In the genomic region with DNA sequence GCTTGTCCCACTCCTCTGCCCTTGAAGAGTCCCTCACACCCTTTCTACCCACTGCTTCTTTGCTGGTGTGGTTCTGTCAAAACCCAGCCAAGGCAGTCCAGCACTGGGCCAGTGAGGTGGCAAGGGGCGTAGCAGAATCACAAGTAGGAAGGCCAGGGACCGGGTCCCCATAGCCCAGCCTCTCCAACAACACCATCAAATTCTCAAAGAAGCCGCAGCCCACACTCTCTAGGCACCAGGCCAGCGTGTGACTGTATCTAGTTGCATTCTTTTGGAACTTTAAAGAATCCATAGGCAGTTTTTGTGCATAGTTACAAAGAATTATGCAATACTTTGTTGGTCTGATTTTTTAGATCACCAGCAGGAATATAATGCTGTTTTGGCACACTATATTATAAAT, we compare ENCODE assay signal across 18 mouse cellular contexts.
A peak's percentile ranks its signal among the peaks of the same experiment; 100 is the strongest.
DNase-seq lines count a peak whose midpoint lies in the region; ATAC-seq and TF ChIP-seq lines count a peak whose summit lies in the region.
"Had no signal": no experiment of that assay in that cellular context is flagged by ENCODE, and none has a peak within 500 bp of the region (broad histone marks: within the 10 kb centered on the region; RNA-seq: fewer than 3 reads in every experiment).

No protein-coding gene starts in this region.

- no peak overlapping the region for H3K9ac ChIP-seq in forebrain, embryonic 14.5 days (ENCODE audit: low read length)
- no peak overlapping the region for H3K9ac ChIP-seq in forebrain, embryonic 11.5 days (ENCODE audit: low read length)
- H3K9ac ChIP-seq in lung, embryonic 14.5 days: no peak overlapping the region
- H3K9ac ChIP-seq: kidney, embryonic 15.5 days had no signal

- H3K36me3 ChIP-seq in forebrain, embryonic 14.5 days (ENCODE audit: control insufficient read depth, insufficient read depth, low read length): peaks cover 37% of the 10 kb centered on the region
- no peaks in the 10 kb centered on the region; the same call in 1 of the 2 replicates for H3K36me3 ChIP-seq in forebrain, embryonic 11.5 days (ENCODE audit: control insufficient read depth, insufficient read depth, low read length)
- H3K36me3 ChIP-seq in lung, embryonic 14.5 days (ENCODE audit: insufficient read depth): no peaks in the 10 kb centered on the region
- H3K36me3 ChIP-seq: G1E; heart, embryonic 10.5 days; kidney, embryonic 15.5 days had no signal

- WGBS in forebrain, embryonic 14.5 days: 71% methylated on average over 4 of the region's 4 CpGs
- WGBS in forebrain, embryonic 11.5 days: 92% methylated on average over 4 of the region's 4 CpGs
- 46% methylated on average over 4 of the region's 4 CpGs for WGBS in lung, embryonic 14.5 days

- H3K9me3 ChIP-seq in forebrain, embryonic 14.5 days (replicated peaks; ENCODE audit: control insufficient read depth, low read length): no peaks in the 10 kb centered on the region
- no peaks in the 10 kb centered on the region for H3K9me3 ChIP-seq in forebrain, embryonic 11.5 days (ENCODE audit: control insufficient read depth, low read length)
- no peaks in the 10 kb centered on the region for H3K9me3 ChIP-seq in lung, embryonic 14.5 days (ENCODE audit: low read depth, low read length)
- H3K9me3 ChIP-seq: heart, embryonic 10.5 days; kidney, embryonic 15.5 days had no signal

- no peak overlapping the region for H3K27ac ChIP-seq in forebrain, embryonic 14.5 days (ENCODE audit: low read depth, low read length)
- H3K27ac ChIP-seq in forebrain, embryonic 11.5 days (ENCODE audit: low read depth, low read length): no peak overlapping the region
- H3K27ac ChIP-seq in lung, embryonic 14.5 days (ENCODE audit: low read depth): no peak overlapping the region
- H3K27ac ChIP-seq: heart, embryonic 10.5 days; kidney, embryonic 15.5 days had no signal

- peaks cover 10% of the 10 kb centered on the region for H3K4me1 ChIP-seq in forebrain, embryonic 14.5 days (ENCODE audit: control insufficient read depth, insufficient read depth, low read length)
- no peaks in the 10 kb centered on the region for H3K4me1 ChIP-seq in forebrain, embryonic 11.5 days (replicated peaks; ENCODE audit: control insufficient read depth, insufficient read depth, low read length)
- H3K4me1 ChIP-seq in lung, embryonic 14.5 days (ENCODE audit: insufficient read depth): no peaks in the 10 kb centered on the region
- H3K4me1 ChIP-seq: heart, embryonic 10.5 days; kidney, embryonic 15.5 days had no signal

- DNase-seq in forebrain, embryonic 14.5 days (ENCODE audit: low spot score): peak; percentile 26
- DNase-seq in forebrain, embryonic 11.5 days (ENCODE audit: low spot score): no peak
- peak; percentile 88 for DNase-seq in lung, embryonic 14.5 days
- DNase-seq in lung, adult 18-20 months: no peak
- DNase-seq in frontal cortex, postnatal 25 days (ENCODE audit: low spot score in 2 of 2): peak; percentile 49 to 53
- DNase-seq in right cerebral cortex, postnatal 14 days: peak; percentile 68
- no peak for DNase-seq in kidney, postnatal 14 days
- no peak for DNase-seq in testis, postnatal 14 days (ENCODE audit: low spot score)
- DNase-seq: cerebellum, adult 18-20 months; layer of hippocampus, postnatal 36 days; lung, postnatal 4 days; spleen, adult 18-20 months; thymus, adult 18-20 months had no signal

- no peak overlapping the region for H3K4me3 ChIP-seq in forebrain, embryonic 14.5 days (ENCODE audit: low read depth, low read length)
- H3K4me3 ChIP-seq in forebrain, embryonic 11.5 days (ENCODE audit: low read depth, low read length): no peak overlapping the region
- no peak overlapping the region for H3K4me3 ChIP-seq in lung, embryonic 14.5 days (ENCODE audit: low read depth, low read length)
- H3K4me3 ChIP-seq: heart, embryonic 10.5 days; kidney, embryonic 15.5 days; myocyte had no signal

- H3K4me2 ChIP-seq in forebrain, embryonic 14.5 days (ENCODE audit: low read length): no peak overlapping the region
- no peak overlapping the region for H3K4me2 ChIP-seq in forebrain, embryonic 11.5 days (ENCODE audit: low read depth, low read length, severe bottlenecking)
- no peak overlapping the region for H3K4me2 ChIP-seq in lung, embryonic 14.5 days
- H3K4me2 ChIP-seq: kidney, embryonic 15.5 days had no signal

- ATAC-seq in forebrain, embryonic 14.5 days: 0 out of 2 replicates have a peak, but pooled peaks have one; percentile 19
- no peak for ATAC-seq in forebrain, embryonic 11.5 days (replicated peaks; ENCODE audit: low FRiP score)
- ATAC-seq in lung, embryonic 14.5 days (ENCODE audit: insufficient read depth): peak; percentile 92
- ATAC-seq: activated CD4-positive, CD25-positive, alpha-beta regulatory T cell, adult 4 months had no signal

- TF ChIP-seq CTCF in lung, embryonic 14.5 days (IDR thresholded peaks at IDR 0.05; ENCODE audit: low read depth): no peak

- H3K27me3 ChIP-seq in forebrain, embryonic 14.5 days (replicated peaks; ENCODE audit: control insufficient read depth, insufficient read depth, low read length): no peaks in the 10 kb centered on the region
- H3K27me3 ChIP-seq in forebrain, embryonic 11.5 days (ENCODE audit: control insufficient read depth, insufficient read depth, low read length): no peaks in the 10 kb centered on the region
- no peaks in the 10 kb centered on the region for H3K27me3 ChIP-seq in lung, embryonic 14.5 days (ENCODE audit: insufficient read depth, low read length)
- H3K27me3 ChIP-seq: kidney, embryonic 15.5 days had no signal

Comparison
In these comparisons a context has a peak if more than half of its experiments do, and no peak if none do; other contexts are left out.
1. DNase-seq: peak in forebrain, embryonic 14.5 days (single experiment), lung, embryonic 14.5 days (single experiment), frontal cortex, postnatal 25 days (2 of 2) and right cerebral cortex, postnatal 14 days (single experiment); none in forebrain, embryonic 11.5 days (single experiment), lung, adult 18-20 months (0 of 2), kidney, postnatal 14 days (single experiment) and testis, postnatal 14 days (single experiment).